Mouse (Mus musculus): ENCODE data around the gene Ldlrap1. TPM values are rescaled to one million over a fixed set of nuclear protein-coding genes. Genes with fewer than 3 reads are reported as not detected.

Ldlrap1 gene
- total RNA-seq, 2 experiments from 2014 or later, result 9.6 to 34.9 TPM

DNA sequence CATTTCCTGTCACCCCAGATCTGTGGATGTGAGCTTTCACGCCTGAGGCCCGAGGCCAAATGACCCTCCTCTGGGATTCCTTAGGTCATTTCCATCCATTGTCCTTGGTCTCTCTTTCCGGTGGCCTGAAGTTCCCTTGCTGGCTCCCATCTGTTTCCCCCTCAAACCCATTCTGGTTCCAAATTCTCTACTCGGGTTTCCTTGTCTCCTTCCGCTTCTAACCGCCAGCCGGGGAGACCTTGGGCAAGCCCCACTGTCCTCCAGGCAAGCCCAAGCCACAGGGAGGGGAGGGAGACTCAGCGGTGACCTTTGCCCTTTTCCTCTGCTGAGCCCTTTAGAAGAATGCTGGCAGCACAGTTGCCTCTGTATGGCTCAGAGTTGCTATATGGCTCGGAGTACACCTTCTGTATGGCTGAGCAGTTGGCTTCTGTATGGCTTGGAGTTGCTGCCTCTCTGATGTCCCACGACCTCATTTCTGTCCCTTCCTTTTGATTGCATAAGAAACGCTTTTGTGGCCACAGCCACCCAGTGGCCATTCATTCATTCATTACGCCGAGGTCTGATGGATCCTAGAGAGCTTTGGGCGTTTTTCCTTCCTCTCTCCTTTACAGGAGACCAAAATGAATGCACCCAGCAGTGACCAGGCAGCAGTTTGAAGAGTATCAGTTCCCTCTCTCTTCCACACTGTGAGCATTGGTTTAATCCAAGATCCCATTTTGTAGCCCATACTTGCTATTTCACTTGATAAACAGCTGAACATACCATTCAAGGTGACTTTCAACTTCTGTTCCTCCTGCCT is 11.5 kb upstream of the Ldlrap1 start:
- no peak for ATAC-seq (replicated peaks; ENCODE audit: low FRiP score, low TSS enrichment, poor library complexity, severe bottlenecking)

DNA sequence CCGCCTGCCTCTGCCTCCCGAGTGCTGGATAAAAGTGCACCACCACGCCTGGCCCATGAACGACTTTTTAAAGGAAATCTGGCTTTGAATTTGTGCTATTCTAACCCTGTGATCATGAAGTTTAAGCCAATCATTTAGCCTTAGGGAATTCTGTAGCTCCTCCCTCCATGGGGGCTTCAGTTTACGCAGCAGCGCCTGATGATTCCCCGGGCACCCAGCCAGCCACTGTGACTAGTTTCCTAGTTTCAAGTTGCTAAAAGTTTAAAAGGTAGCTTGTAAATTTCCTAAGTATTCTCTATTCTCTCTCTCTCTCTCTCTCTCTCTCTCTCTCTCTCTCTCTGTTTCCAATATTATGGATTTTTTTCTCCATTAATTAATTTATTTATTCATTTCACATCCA is 8.4 kb upstream of the Ldlrap1 start:
- ATAC-seq (replicated peaks; ENCODE audit: low FRiP score, low TSS enrichment, poor library complexity, severe bottlenecking), result no peak

- no peak for ATAC-seq (replicated peaks; ENCODE audit: low FRiP score, low TSS enrichment, poor library complexity, severe bottlenecking)
Measured at GRCm38 (mm10) chr4:134775234-134775944, 7.6 kb upstream of the Ldlrap1 start.

GRCm38 (mm10) chr4:134774126-134774525 is 6.3 kb upstream of the Ldlrap1 start:
- ATAC-seq (replicated peaks; ENCODE audit: low FRiP score, low TSS enrichment, poor library complexity, severe bottlenecking), result no peak

DNA sequence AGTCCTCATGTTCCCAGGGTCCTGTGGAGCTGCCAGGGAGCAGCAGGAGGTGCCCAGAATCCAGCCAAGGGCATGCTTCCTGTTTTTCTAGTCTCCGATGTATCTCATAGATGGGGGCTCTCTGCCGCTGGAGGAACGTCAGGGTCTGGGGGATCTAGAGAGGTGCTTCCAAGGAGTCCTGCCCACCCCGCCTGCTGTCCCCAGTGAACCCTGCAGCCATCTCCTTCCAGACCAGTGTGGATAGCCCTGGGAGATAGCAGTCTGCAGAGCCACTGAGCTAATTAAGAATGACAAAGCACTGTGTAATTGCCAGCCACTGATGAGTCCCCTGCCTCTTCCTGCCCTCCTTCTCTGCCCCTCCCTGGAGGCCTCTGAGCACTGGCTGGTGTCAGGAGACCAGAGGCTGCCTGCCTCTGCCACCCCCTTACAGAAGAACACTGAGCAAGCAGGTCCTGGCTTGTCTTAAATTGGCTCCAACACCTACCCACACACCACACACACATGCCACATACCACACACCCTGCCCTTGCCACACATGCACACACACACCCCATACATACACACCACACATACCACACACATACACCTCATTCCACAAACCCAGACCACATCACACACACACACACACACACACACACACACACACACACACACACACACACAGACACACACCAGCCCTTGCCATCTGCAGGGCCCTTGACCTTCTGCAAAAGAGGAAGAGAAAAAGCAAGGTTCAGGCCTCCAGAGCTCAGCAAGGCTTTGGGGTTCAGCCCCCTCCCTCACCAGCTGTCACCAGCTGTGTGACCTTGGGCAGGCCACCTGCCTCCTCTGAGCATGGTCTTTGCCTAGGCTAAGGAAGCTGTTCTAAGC is 5.2 kb upstream of the Ldlrap1 start:
- ATAC-seq (replicated peaks; ENCODE audit: low FRiP score, low TSS enrichment, poor library complexity, severe bottlenecking), result peak; percentile 59

- ATAC-seq (replicated peaks; ENCODE audit: low FRiP score, low TSS enrichment, poor library complexity, severe bottlenecking), result no peak
Measured at GRCm38 (mm10) chr4:134769891-134770290, 2.1 kb upstream of the Ldlrap1 start.

DNA sequence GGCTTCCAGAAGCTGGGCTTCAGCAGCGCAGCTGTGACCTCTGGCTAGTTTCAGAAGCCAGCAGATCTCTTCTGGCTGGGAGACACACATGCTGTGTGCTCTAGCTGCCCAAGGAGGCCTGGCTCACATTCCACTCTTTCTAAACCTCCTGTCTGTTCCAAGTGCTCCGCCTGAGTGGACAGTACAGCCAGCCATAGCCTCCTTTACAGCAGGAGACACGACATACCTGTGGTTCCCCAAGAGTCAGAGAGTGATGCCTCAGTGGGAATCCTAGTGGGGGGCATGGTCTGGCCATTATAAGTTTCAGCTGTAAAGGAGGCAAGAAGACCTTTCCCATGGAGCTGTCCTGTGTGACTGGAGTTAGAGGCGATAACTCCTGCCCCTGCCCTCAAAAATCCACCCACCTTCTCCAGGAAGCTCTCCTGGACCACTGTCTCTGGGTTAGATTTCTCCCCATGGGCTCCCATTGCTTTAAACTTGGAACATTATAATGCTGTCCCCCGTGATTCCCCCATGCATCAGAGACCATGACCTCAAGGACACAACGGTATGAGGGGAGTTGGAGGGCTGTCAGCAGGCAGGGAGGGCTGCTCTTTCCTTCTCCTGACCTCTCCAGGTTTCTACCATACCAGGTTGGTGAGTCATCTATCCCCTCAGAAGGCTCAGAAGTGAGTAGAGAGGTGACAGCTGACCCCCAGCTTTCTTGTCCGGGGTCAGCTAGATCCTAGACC is 1.4 kb upstream of the Ldlrap1 start:
- no peak for ATAC-seq (replicated peaks; ENCODE audit: low FRiP score, low TSS enrichment, poor library complexity, severe bottlenecking)

- ATAC-seq (replicated peaks; ENCODE audit: low FRiP score, low TSS enrichment, poor library complexity, severe bottlenecking), result no peak
Measured at GRCm38 (mm10) chr4:134768226-134768888, 533 bp upstream of the Ldlrap1 start.

- ATAC-seq (replicated peaks; ENCODE audit: low FRiP score, low TSS enrichment, poor library complexity, severe bottlenecking), result no peak
Measured at GRCm38 (mm10) chr4:134766904-134767425, 859 bp downstream of the Ldlrap1 start.

GRCm38 (mm10) chr4:134766277-134766676 is 1.5 kb downstream of the Ldlrap1 start:
- ATAC-seq (replicated peaks; ENCODE audit: low FRiP score, low TSS enrichment, poor library complexity, severe bottlenecking), result no peak

GRCm38 (mm10) chr4:134764333-134764732 is 3.5 kb downstream of the Ldlrap1 start:
- peak; percentile 11 for ATAC-seq (replicated peaks; ENCODE audit: low FRiP score, low TSS enrichment, poor library complexity, severe bottlenecking)

- ATAC-seq (replicated peaks; ENCODE audit: low FRiP score, low TSS enrichment, poor library complexity, severe bottlenecking), result no peak
Measured at GRCm38 (mm10) chr4:134762360-134762759, 5.5 kb downstream of the Ldlrap1 start.

GRCm38 (mm10) chr4:134760793-134761201 is 7.0 kb downstream of the Ldlrap1 start:
- ATAC-seq (replicated peaks; ENCODE audit: low FRiP score, low TSS enrichment, poor library complexity, severe bottlenecking), result peak; percentile 23

DNA sequence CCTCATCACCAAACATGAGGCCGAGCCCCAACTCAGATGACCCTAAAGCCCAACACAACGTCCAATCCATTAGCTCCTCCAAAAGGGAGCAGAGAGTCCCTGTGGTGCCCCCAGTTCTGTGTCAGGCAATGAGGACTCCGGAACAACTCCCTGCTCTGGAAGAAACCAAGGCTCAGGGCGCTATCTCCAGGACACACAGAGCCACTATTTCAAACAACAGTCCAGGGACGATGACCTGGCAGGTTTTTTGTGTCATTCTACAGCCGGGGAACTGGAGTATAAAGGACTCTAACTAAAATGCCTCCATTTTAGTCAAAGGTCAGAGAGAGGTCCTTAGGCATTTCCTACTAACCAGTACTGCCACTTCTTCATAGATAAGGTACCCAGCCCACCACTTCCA is 7.5 kb downstream of the Ldlrap1 start:
- ATAC-seq (replicated peaks; ENCODE audit: low FRiP score, low TSS enrichment, poor library complexity, severe bottlenecking), result peak; percentile 19

- peak; percentile 66 for ATAC-seq (replicated peaks; ENCODE audit: low FRiP score, low TSS enrichment, poor library complexity, severe bottlenecking)
Measured at GRCm38 (mm10) chr4:134759564-134759963, 8.3 kb downstream of the Ldlrap1 start.

DNA sequence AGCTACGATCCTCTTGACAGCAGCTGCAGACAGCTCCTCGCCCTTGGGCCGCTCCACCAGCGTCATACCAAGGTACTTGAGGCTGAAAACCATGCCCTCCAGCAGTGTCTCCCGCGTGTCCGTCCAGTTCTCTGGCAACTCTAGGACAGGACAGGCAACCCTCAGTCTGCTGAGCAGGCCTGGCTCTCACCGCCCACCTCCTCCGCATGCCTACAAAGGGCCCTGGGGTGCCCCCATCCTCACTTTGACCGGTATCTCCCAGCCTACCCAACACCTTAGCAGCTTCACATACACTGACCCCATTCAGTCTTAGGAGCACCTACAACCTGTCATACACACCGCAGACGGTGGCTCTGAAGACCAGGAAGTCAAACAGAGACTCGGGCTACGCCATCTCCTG is 8.9 kb downstream of the Ldlrap1 start:
- no peak for ATAC-seq (replicated peaks; ENCODE audit: low FRiP score, low TSS enrichment, poor library complexity, severe bottlenecking)

DNA sequence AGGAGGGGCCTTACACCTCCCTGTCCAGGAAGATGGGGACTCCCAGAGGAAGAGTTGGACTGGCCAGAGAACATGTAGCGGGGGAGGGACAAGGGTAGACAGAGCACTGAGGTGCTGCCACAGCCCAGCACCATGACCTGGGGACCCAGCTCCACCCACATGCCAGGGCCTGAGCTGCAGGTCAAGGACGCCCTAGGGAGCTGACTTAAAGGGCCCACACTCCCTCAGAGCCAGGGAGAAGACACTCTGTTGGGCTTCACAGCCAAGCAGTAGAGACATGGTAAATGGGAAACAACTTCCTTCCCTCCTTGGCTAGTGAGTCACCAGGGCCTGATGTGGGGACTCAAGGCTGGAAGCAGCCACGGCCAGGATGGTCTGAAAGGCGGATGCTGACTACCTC is 9.5 kb downstream of the Ldlrap1 start:
- ATAC-seq (replicated peaks; ENCODE audit: low FRiP score, low TSS enrichment, poor library complexity, severe bottlenecking), result no peak

- ATAC-seq (replicated peaks; ENCODE audit: low FRiP score, low TSS enrichment, poor library complexity, severe bottlenecking), result no peak
Measured at GRCm38 (mm10) chr4:134756953-134757352, 10.9 kb downstream of the Ldlrap1 start.

DNA sequence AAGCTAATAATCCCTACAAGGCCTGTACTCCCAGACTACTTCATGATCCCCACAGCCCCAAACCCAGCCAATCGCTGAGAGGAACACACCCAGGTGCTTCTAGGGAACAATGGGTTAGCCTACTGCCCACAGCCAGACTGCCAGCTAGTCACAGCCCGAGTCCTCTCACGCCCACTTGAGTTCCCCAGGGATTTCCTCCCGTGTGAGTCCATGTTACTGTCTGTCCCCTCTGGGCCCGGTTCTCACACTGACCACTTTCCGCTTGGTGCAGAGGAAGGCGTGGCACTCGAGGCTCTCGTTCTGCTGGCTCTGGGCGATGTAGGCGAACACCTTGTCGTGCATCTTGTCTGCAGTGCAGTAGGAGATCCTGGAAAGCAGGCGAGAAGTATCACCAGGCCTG is 12.9 kb downstream of the Ldlrap1 start:
- no peak for ATAC-seq (replicated peaks; ENCODE audit: low FRiP score, low TSS enrichment, poor library complexity, severe bottlenecking)

Data from megakaryocyte-erythroid progenitor cell, adult 5-6 weeks (primary cell).